Mouse (Mus musculus): ENCODE results near the gene Lyl1. TPM values are rescaled to one million over a fixed set of nuclear protein-coding genes. Genes with fewer than 3 reads are reported as not detected.

Gene Lyl1
- total and polyA plus RNA-seq, 3 experiments = 88.7 to 149 (median 136) TPM

DNA sequence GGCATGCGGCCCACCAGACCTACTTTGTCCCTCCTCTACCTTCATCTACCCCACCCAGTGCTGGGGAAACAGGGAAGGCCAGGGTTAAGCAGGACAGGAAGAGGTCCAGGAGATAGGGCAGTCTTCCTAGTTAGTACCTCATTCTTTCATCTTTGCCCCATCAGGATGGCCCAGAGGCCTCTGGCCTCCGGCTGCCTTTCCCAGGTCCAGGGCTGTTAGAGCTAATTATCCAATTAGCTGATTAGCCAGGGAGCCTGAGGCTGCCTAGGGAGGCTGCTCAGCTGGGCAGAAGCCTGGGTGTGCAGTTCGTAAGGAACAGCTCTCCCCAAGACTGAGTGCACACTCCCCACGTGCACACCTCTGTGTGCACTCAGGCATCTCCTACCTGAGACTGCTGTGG, 12.1 kb downstream of the Lyl1 start:
- no peak for DNase-seq (ENCODE audit: low read depth, low spot score)
- H3K9ac ChIP-seq (ENCODE audit: control insufficient read depth, low read depth, low read length, poor library complexity, severe bottlenecking) = no peak overlapping the region
- no peak overlapping the region for H3K4me3 ChIP-seq (ENCODE audit: control insufficient read depth in 1 of 2, insufficient read depth in 1 of 2, low read depth in 2 of 2, low read length in 2 of 2)
- no peaks in the 10 kb centered on the region for H3K27me3 ChIP-seq (ENCODE audit: control insufficient read depth in 1 of 2, insufficient read depth in 2 of 2, low read length in 2 of 2)
- peaks cover 0 to 2% of the 10 kb centered on the region in 2 experiments; a peak in 1 of 4 replicates for H3K4me1 ChIP-seq (ENCODE audit: control insufficient read depth in 1 of 2, insufficient read depth in 2 of 2, low read length in 2 of 2)
- no peaks in the 10 kb centered on the region for H3K79me2 ChIP-seq (ENCODE audit: control insufficient read depth, insufficient read depth, low read length, poor library complexity)
- TF ChIP-seq CTCF (IDR thresholded peaks at IDR 0.05 in 2 of 3, conservative IDR thresholded peaks at IDR 0.05 in 1 of 3; ENCODE audit: control insufficient read depth in 1 of 3, insufficient read depth in 1 of 3, low read depth in 2 of 3, low read length in 3 of 3, poor library complexity in 1 of 3, severe bottlenecking in 1 of 3) (no peak), JUND (IDR thresholded peaks at IDR 0.05; ENCODE audit: low read depth, low read length) (no peak), KAT2A (conservative IDR thresholded peaks at IDR 0.05; ENCODE audit: low read depth, low read length) (no peak), EP300 (IDR thresholded peaks at IDR 0.05; ENCODE audit: low read depth in 1 of 2, low read length in 2 of 2) (no peak), USF2 (IDR thresholded peaks at IDR 0.05; ENCODE audit: borderline replicate concordance in 1 of 2, insufficient read depth in 1 of 2, low read depth in 1 of 2, low read length in 2 of 2) (no peak), ELF1 (IDR thresholded peaks at IDR 0.05; ENCODE audit: low read depth, low read length) (no peak), MEF2A (IDR thresholded peaks at IDR 0.05; ENCODE audit: extremely low read depth, insufficient replicate concordance, low read depth, low read length, poor library complexity, severe bottlenecking) (no peak), GATA1 (IDR thresholded peaks at IDR 0.05; ENCODE audit: low read depth, low read length) (no peak), RAD21 (IDR thresholded peaks at IDR 0.05; ENCODE audit: low read depth, low read length) (no peak), POLR2AphosphoS2 (IDR thresholded peaks at IDR 0.05; ENCODE audit: low read length) (no peak), ETS1 (IDR thresholded peaks at IDR 0.05; ENCODE audit: low read depth, low read length) (no peak), MAFK (IDR thresholded peaks at IDR 0.05; ENCODE audit: borderline replicate concordance, low read depth, low read length) (no peak), CHD1 (IDR thresholded peaks at IDR 0.05; ENCODE audit: low read depth, low read length) (no peak), MAZ (IDR thresholded peaks at IDR 0.05; ENCODE audit: low read depth, low read length) (no peak), UBTF (IDR thresholded peaks at IDR 0.05; ENCODE audit: borderline replicate concordance, insufficient read depth, low read depth, low read length) (no peak)
- H3K36me3 ChIP-seq (ENCODE audit: control insufficient read depth in 1 of 2, insufficient read depth in 2 of 2, low read length in 2 of 2) = peaks cover 0 to 4% of the 10 kb centered on the region in 2 experiments; a peak in 2 of 4 replicates
- H3K27ac ChIP-seq (ENCODE audit: control insufficient read depth, low read depth, low read length) = no peak overlapping the region
- no peaks in the 10 kb centered on the region for H3K9me3 ChIP-seq (replicated peaks; ENCODE audit: insufficient read depth, low read length)

DNA sequence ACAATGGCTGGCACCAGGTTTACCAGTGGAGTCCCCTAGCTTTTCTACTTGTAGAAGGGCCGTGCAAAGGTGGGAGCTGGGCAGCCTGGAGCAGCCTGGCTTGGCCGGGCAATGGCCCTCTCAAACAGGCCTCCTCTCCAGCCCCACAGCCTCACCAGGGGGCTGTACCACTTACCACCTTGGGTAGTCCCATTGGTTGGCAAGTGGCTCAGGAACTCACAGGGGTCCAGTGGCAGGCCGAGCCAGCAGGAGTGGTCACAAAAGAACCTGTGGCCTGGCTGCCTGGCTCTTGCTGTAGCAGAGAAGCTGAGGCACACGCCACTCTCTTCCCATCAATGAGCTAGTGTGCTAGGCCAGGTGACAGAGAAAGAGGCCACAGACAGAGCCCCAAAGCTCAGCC, 12.9 kb downstream of the Lyl1 start:
- no peaks in the 10 kb centered on the region for H3K27me3 ChIP-seq (ENCODE audit: control insufficient read depth in 1 of 2, insufficient read depth in 2 of 2, low read length in 2 of 2)
- TF ChIP-seq SIN3A (IDR thresholded peaks at IDR 0.05; ENCODE audit: low read length) = no peak
- no peak for TF ChIP-seq ZNF384 (IDR thresholded peaks at IDR 0.05; ENCODE audit: low read depth, low read length)
- TF ChIP-seq USF2 (IDR thresholded peaks at IDR 0.05; ENCODE audit: borderline replicate concordance in 1 of 2, insufficient read depth in 1 of 2, low read depth in 1 of 2, low read length in 2 of 2) = no peak
- no peak for TF ChIP-seq GATA1 (IDR thresholded peaks at IDR 0.05; ENCODE audit: low read depth, low read length)
- TF ChIP-seq MAX (IDR thresholded peaks at IDR 0.05; ENCODE audit: low read length) = no peak
- TF ChIP-seq BHLHE40 (IDR thresholded peaks at IDR 0.05; ENCODE audit: borderline replicate concordance, low read depth, low read length) = no peak
- TF ChIP-seq TBP (IDR thresholded peaks at IDR 0.05; ENCODE audit: low read depth, low read length) = no peak
- TF ChIP-seq MYC (IDR thresholded peaks at IDR 0.05; ENCODE audit: low read depth, low read length) = no peak
- no peak for TF ChIP-seq TCF12 (IDR thresholded peaks at IDR 0.05; ENCODE audit: low read depth, low read length)
- no peaks in the 10 kb centered on the region for H3K9me3 ChIP-seq (replicated peaks; ENCODE audit: insufficient read depth, low read length)
- DNase-seq (ENCODE audit: low read depth, low spot score) = no peak
- no peak overlapping the region for H3K9ac ChIP-seq (ENCODE audit: control insufficient read depth, low read depth, low read length, poor library complexity, severe bottlenecking)
- no peaks in the 10 kb centered on the region; a peak in 1 of 4 replicates for H3K36me3 ChIP-seq (ENCODE audit: control insufficient read depth in 1 of 2, insufficient read depth in 2 of 2, low read length in 2 of 2)
- no peak overlapping the region for H3K4me3 ChIP-seq (ENCODE audit: control insufficient read depth in 1 of 2, insufficient read depth in 1 of 2, low read depth in 2 of 2, low read length in 2 of 2)
- H3K27ac ChIP-seq (ENCODE audit: control insufficient read depth, low read depth, low read length) = no peak overlapping the region
- H3K4me1 ChIP-seq (ENCODE audit: control insufficient read depth in 1 of 2, insufficient read depth in 2 of 2, low read length in 2 of 2) = no peaks in the 10 kb centered on the region
- no peaks in the 10 kb centered on the region for H3K79me2 ChIP-seq (ENCODE audit: control insufficient read depth, insufficient read depth, low read length, poor library complexity)
